8 mouse cellular contexts compared by ENCODE assay signal in the genomic region with DNA sequence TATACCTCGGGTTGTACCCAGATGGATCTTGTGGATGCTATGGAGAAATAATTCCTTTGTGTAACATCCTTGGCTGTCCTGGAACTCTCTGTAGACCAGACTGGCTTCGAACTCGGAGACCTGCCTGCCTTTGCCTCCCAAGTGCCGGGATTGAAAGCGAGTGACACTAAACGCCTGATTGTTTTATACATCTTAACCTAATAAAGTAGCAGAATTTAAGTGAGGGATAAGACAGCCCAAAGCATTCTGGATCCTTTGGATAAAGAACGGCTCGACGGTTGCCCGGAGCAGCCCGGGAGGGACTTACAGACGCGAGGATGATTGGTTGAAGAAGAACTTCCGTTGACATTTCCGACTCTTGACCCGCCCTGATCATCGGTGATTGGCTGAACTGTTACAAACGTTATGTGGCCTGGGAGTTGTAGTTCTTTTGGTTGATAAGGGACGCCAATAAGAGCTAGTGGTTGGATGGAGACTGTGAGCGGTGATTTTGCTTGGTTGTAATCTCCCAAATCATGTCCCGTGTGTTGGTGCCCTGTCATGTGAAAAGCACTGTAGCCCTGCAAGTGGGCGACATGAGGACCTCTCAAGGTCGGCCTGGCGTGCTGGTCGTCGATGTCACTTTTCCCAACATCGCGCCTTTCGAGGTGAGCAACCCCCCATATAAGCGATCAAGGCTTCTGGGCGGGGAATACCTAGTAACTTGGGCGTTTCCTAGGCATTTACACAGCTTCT. TPM values are rescaled to one million over a fixed set of nuclear protein-coding genes. Genes with fewer than 3 reads are reported as not detected.
DNase-seq lines count a peak whose midpoint lies in the region; ATAC-seq lines count a peak whose summit lies in the region.

Nicn1 (plus strand) TSS at position 414 of the 735 bp plus-strand sequence.

- peak within 1 kb of the TSS; percentile 79 for H3K9ac ChIP-seq in heart, embryonic 14.5 days (ENCODE audit: low read length)
- H3K9ac ChIP-seq in liver, embryonic 13.5 days = peak within 1 kb of the TSS; percentile 74
- peak within 1 kb of the TSS; percentile 72 for H3K9ac ChIP-seq in stomach, embryonic 16.5 days (ENCODE audit: low read length)

- ATAC-seq in CD4-positive, CD25-positive, alpha-beta regulatory T cell, adult 4 months = peak; percentile 100
- ATAC-seq in heart, embryonic 14.5 days (ENCODE audit: insufficient number of reproducible peaks, insufficient read depth, low FRiP score, low read depth) = peak; percentile 95
- peak; percentile 99 for ATAC-seq in liver, embryonic 13.5 days (ENCODE audit: low read depth)
- ATAC-seq in stomach, embryonic 16.5 days (ENCODE audit: insufficient read depth, low FRiP score) = peak; percentile 95

- WGBS in heart, embryonic 14.5 days = under 1% methylated on average over 32 of the region's 32 CpGs
- WGBS in liver, embryonic 13.5 days (ENCODE audit: insufficient replicate concordance) = under 1% methylated on average over 32 of the region's 32 CpGs
- WGBS in stomach, embryonic 16.5 days = 1% methylated on average over 32 of the region's 32 CpGs

- H3K36me3 ChIP-seq in heart, embryonic 14.5 days (ENCODE audit: control insufficient read depth, insufficient read depth, low read length) = peaks cover 13% of the 10 kb centered on the region
- no peaks in the 10 kb centered on the region for H3K36me3 ChIP-seq in liver, embryonic 13.5 days
- no peaks in the 10 kb centered on the region for H3K36me3 ChIP-seq in stomach, embryonic 16.5 days (ENCODE audit: control insufficient read depth, insufficient read depth, low read length)

- DNase-seq in c-Kit-negative CD71-positive TER-119-positive erythroid progenitor cells, embryonic 14.5 days (ENCODE audit: low read depth, low spot score) = peak; percentile 96
- peak; percentile 98 for DNase-seq in fibroblast of lung, adult 2 months (ENCODE audit: low read depth)
- DNase-seq in kidney, postnatal 14 days = peak; percentile 95
- peak; percentile 90 for DNase-seq in liver, embryonic 13.5 days
- peak; percentile 79 for DNase-seq in neural tube, embryonic 10.5 days (ENCODE audit: extremely low spot score, low spot score)

- peak within 1 kb of the TSS; percentile 74 for H3K4me2 ChIP-seq in heart, embryonic 14.5 days (ENCODE audit: low read length)
- peak within 1 kb of the TSS; percentile 81 for H3K4me2 ChIP-seq in liver, embryonic 13.5 days
- peak within 1 kb of the TSS; percentile 69 for H3K4me2 ChIP-seq in stomach, embryonic 16.5 days (ENCODE audit: low read depth, low read length)

- no peaks in the 10 kb centered on the region for H3K27me3 ChIP-seq in heart, embryonic 14.5 days (ENCODE audit: control insufficient read depth, insufficient read depth, low read length)
- H3K27me3 ChIP-seq in liver, embryonic 13.5 days = no peaks in the 10 kb centered on the region
- no peaks in the 10 kb centered on the region for H3K27me3 ChIP-seq in stomach, embryonic 16.5 days (ENCODE audit: control insufficient read depth, insufficient read depth, low read length)

- H3K4me3 ChIP-seq in heart, embryonic 14.5 days (ENCODE audit: control insufficient read depth in 1 of 2, insufficient read depth in 1 of 2, low read depth in 1 of 2, low read length in 2 of 2) = peak within 1 kb of the TSS; percentile 48 to 83
- peak within 1 kb of the TSS; percentile 67 for H3K4me3 ChIP-seq in liver, embryonic 13.5 days (replicated peaks)
- H3K4me3 ChIP-seq in stomach, embryonic 16.5 days (replicated peaks; ENCODE audit: low read length) = peak within 1 kb of the TSS; percentile 60

- peaks cover 0 to 5% of the 10 kb centered on the region in 2 experiments; a peak in 1 of 4 replicates for H3K4me1 ChIP-seq in heart, embryonic 14.5 days (ENCODE audit: control insufficient read depth in 2 of 2, insufficient read depth in 2 of 2, low read length in 2 of 2)
- peaks cover 22% of the 10 kb centered on the region for H3K4me1 ChIP-seq in liver, embryonic 13.5 days (replicated peaks)
- peaks cover 2% of the 10 kb centered on the region; the same call in 1 of the 2 replicates for H3K4me1 ChIP-seq in stomach, embryonic 16.5 days (ENCODE audit: control insufficient read depth, insufficient read depth, low read length)

- H3K27ac ChIP-seq in heart, embryonic 14.5 days (replicated peaks in 1 of 2; ENCODE audit: control insufficient read depth in 1 of 2, insufficient read depth in 1 of 2, low read depth in 2 of 2, low read length in 2 of 2) = peak within 1 kb of the TSS; percentile 80 to 82
- peak within 1 kb of the TSS; percentile 72 for H3K27ac ChIP-seq in liver, embryonic 13.5 days
- H3K27ac ChIP-seq in stomach, embryonic 16.5 days (ENCODE audit: low read length) = peak within 1 kb of the TSS; percentile 77

- H3K9me3 ChIP-seq in heart, embryonic 14.5 days (ENCODE audit: control insufficient read depth, low read length) = no peaks in the 10 kb centered on the region
- H3K9me3 ChIP-seq in liver, embryonic 13.5 days (replicated peaks) = no peaks in the 10 kb centered on the region
- H3K9me3 ChIP-seq in stomach, embryonic 16.5 days (replicated peaks; ENCODE audit: control insufficient read depth, low read length) = no peaks in the 10 kb centered on the region

RNA-seq across cellular contexts. Expression of gene Nicn1, which starts in this region (rescaled TPM):
- 1 to 10 TPM; 2.6 to 6.1 TPM for polyA plus RNA-seq in CD4-positive, CD25-positive, alpha-beta regulatory T cell, adult 4 months (2017; shearing (Covaris generic))
- polyA plus RNA-seq in heart, embryonic 14.5 days (2014; fragmentation: Nextera tagmentation; extraction: Ambion mirVana) = 26.5 and 29.1 TPM in 2 replicates
- polyA plus RNA-seq in liver, embryonic 13.5 days (2015; fragmentation: Nextera tagmentation; extraction: Ambion mirVana) = 4.7 and 5.6 TPM in 2 replicates
- polyA plus RNA-seq in stomach, embryonic 16.5 days (2015; fragmentation: Nextera tagmentation; extraction: Ambion mirVana) = 33.1 and 36.1 TPM in 2 replicates

Comparison
In these comparisons a context has a peak if more than half of its experiments do, and no peak if none do; other contexts are left out.
1. Peak in every context shown above with its lines: DNase-seq, ATAC-seq, H3K4me3 ChIP-seq and H3K27ac ChIP-seq.